Mouse (Mus musculus) neural tube, embryonic 15.5 days (tissue): ENCODE measurements at regions not wholly inside any gene's neighbourhood (a gene's known extent, or its start where the extent isn't known, plus 50 kb on each side); places are given as distances from the start of the nearest gene placed in this dataset.

Experiments
- ATAC-seq: fragments of 200-750 bp; cut with Nextera tagmentation; 2 replicates; pipeline ENCODE4 v1.8.0; 2017; ENCODE audit warnings: mild to moderate bottlenecking, moderate TSS enrichment, moderate library complexity; ENCODE audit not compliant: low FRiP score
- H3K27ac ChIP-seq: fragments of 300-500 bp; sonication (generic); replicated peaks from 2 replicates; pipeline ENCODE4 v1.5.1; 2015; ENCODE audit warnings: mild to moderate bottlenecking, inconsistent platforms
- H3K27me3 ChIP-seq: fragments of 300-500 bp; sonication (generic); replicated peaks from 2 replicates; pipeline ENCODE4 v1.6.1; 2015; ENCODE audit warnings: inconsistent platforms
- H3K36me3 ChIP-seq: fragments of 300-500 bp; sonication (generic); 2 replicates; pipeline ENCODE4 v1.6.1; 2015; ENCODE audit warnings: inconsistent platforms
- H3K4me1 ChIP-seq: fragments of 300-500 bp; sonication (generic); 2 replicates; pipeline ENCODE4 v1.6.1; 2015; ENCODE audit warnings: inconsistent platforms
- H3K4me2 ChIP-seq: fragments of 300-500 bp; sonication (generic); 2 replicates; pipeline ENCODE4 v1.6.1; 2015; ENCODE audit warnings: inconsistent platforms, mild to moderate bottlenecking, moderate library complexity
- H3K4me3 ChIP-seq: fragments of 300-500 bp; sonication (generic); replicated peaks from 2 replicates; pipeline ENCODE4 v1.5.1; 2015; ENCODE audit warnings: mild to moderate bottlenecking, inconsistent platforms
- H3K9ac ChIP-seq: fragments of 300-500 bp; sonication (generic); replicated peaks from 2 replicates; pipeline ENCODE4 v1.6.1; 2015; ENCODE audit warnings: mild to moderate bottlenecking, inconsistent platforms
- H3K9me3 ChIP-seq: fragments of 300-500 bp; sonication (generic); replicated peaks from 2 replicates; pipeline ENCODE4 v1.6.1; 2016; ENCODE audit warnings: inconsistent platforms
- WGBS: fragments of 180-500 bp; shearing (Covaris S2); methylation state at CpG from one replicate; pipeline ENCODE4 v1.1.7; 2015; ENCODE audit warnings: mixed read lengths; 5-methylcytosine and 5-hydroxymethylcytosine counted together

- no peaks in the 10 kb centered on the region for H3K27me3 ChIP-seq
- no peaks in the 10 kb centered on the region for H3K36me3 ChIP-seq
- ATAC-seq: no peak
- no peak overlapping the region for H3K9ac ChIP-seq
- no peaks in the 10 kb centered on the region for H3K4me1 ChIP-seq
- no peaks in the 10 kb centered on the region for H3K9me3 ChIP-seq
- no peak overlapping the region for H3K4me2 ChIP-seq
- H3K4me3 ChIP-seq: no peak overlapping the region
- 89% methylated on average over 3 of the region's 3 CpGs for WGBS
- H3K27ac ChIP-seq: no peak overlapping the region
Observed at GRCm38 (mm10) chr4:90003413-90003812, 215.2 kb upstream of the Zfp352 start.

GRCm38 (mm10) chr4:90003898-90004297 is 214.7 kb upstream of the Zfp352 start:
- Histone ChIP-seq H3K9ac (no peak overlapping the region), H3K9me3 (no peaks in the 10 kb centered on the region), H3K4me2 (no peak overlapping the region), H3K27ac (no peak overlapping the region), H3K4me1 (no peaks in the 10 kb centered on the region), H3K27me3 (no peaks in the 10 kb centered on the region), H3K36me3 (no peaks in the 10 kb centered on the region), H3K4me3 (no peak overlapping the region)
- 89% methylated on average over 1 of the region's 1 CpGs for WGBS
- no peak for ATAC-seq

- H3K4me2 ChIP-seq: no peak overlapping the region
- H3K4me1 ChIP-seq: no peaks in the 10 kb centered on the region
- H3K27ac ChIP-seq: no peak overlapping the region
- 90% methylated on average over 1 of the region's 1 CpGs for WGBS
- ATAC-seq: no peak
- H3K4me3 ChIP-seq: no peak overlapping the region
- no peaks in the 10 kb centered on the region for H3K27me3 ChIP-seq
- no peak overlapping the region for H3K9ac ChIP-seq
- H3K36me3 ChIP-seq: no peaks in the 10 kb centered on the region
- H3K9me3 ChIP-seq: no peaks in the 10 kb centered on the region
Observed at GRCm38 (mm10) chr4:90012723-90013122, 205.9 kb upstream of the Zfp352 start.

- no peak overlapping the region for H3K9ac ChIP-seq
- no peak overlapping the region for H3K4me2 ChIP-seq
- H3K4me1 ChIP-seq: no peaks in the 10 kb centered on the region
- no peaks in the 10 kb centered on the region for H3K9me3 ChIP-seq
- no peak for ATAC-seq
- no peaks in the 10 kb centered on the region for H3K27me3 ChIP-seq
- no peak overlapping the region for H3K27ac ChIP-seq
- no peak overlapping the region for H3K4me3 ChIP-seq
- no peaks in the 10 kb centered on the region for H3K36me3 ChIP-seq
Observed at GRCm38 (mm10) chr4:90014203-90014602, 204.4 kb upstream of the Zfp352 start.
